Mouse (Mus musculus) ovary, postnatal 36 days (tissue): Measurements from ENCODE around the gene Pmpcb.

Experiments used
- DNase-seq: peaks from one replicate; pipeline ENCODE4 v3.0.0; 2022; ENCODE audit warnings: low spot score, mixed read lengths

Gene Pmpcb

DNA sequence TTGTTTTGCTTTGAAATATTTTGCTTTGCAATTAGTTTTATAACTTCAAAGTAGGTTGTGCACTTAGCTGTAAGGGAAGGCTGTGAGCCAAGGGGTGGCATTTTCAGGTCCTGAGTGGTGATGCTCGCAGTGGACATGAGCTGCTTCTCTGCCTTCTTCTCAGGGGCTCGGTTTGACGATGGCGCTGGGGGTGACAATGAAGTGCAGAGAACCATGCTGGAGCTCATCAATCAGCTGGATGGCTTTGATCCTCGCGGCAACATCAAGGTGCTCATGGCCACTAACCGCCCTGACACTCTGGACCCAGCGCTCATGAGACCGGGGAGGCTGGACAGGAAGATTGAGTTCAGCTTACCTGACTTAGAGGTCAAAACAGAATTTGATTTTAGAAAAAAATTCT is 66.0 kb downstream of the Pmpcb start:
- no peak for DNase-seq

DNA sequence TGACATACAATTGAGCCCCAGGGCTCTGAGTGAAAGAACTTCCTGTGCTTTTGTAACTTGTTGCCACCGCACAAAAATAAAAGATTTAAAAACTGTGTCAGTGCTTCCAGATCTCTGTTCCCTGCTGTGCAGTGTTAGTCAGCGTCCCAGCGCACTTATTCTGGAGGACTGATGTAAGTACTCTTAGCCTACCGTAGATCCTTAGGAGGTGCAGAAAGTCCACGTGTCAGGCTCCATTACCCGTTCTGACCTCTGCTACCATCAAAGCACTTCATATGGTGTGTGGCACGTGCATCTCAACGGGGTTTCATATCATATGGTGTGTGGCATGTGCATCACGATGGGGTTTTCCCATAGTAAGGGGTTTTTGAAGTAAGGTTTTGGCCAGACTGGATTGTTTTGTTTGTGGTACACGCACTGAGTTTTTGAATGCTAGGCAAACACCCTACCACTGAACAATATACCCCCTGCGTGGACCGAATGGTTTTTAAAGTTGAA is 66.8 kb downstream of the Pmpcb start:
- DNase-seq, result no peak

DNA sequence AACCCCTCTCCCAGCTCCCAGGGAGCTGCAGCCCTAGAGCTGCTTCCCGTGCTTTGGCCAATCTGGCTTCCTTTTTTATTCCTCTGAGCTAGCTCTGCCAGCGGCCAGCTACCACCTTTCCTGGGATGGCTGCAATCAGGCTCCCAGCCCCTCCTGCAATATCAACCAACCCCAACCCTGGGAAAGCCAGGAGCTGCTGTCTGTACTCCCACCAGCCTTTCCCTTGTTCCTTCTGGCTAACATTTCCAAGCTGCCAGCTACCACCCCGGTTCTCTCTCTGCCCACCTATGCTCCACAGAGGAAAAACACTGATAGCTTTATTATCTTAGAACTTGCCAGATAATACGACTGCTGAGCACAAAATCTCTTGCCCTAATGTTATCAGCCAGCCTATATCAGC is 67.9 kb downstream of the Pmpcb start:
- no peak for DNase-seq
